Mouse (Mus musculus) erythroblast, embryonic 14.5 days (primary cell): ENCODE data around the gene Wwox.

Experiments
- GATA1 ChIP-seq: IDR thresholded peaks from 2 replicates; pipeline ENCODE4 v1.6.1; 2012; ENCODE audit warnings: low read length, inconsistent platforms, mixed read lengths
- TAL1 ChIP-seq: IDR thresholded peaks from 3 replicates; pipeline ENCODE4 v1.6.1; 2012; ENCODE audit warnings: low read length, inconsistent platforms, mixed read lengths

DNA sequence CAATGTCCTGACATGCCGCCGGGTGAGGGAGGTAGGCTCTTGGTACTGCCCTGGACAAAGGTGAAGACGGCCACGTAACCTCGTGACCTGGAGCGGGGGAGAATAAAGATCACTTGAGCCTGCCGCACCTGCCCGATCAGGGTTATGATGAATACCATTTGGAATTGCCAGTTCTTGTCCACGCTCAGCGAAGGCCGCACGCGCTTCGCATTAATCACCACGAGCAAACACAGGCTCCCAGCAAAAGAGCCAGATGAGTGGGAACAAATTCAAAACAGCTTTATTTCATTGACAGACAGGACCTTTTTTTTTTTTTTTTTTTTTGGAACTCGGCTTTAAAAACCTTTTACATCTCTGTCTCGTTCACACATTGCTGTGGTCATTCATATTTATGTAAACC, 775.4 kb downstream of the Wwox start:
- TF ChIP-seq GATA1 (no peak), TAL1 (no peak)
